Mouse (Mus musculus) gastrocnemius, postnatal 36 days (tissue): ENCODE measurements at regions not wholly inside any gene's neighbourhood (a gene's known extent, or its start where the extent isn't known, plus 50 kb on each side); places are given as distances from the start of the nearest gene placed in this dataset.

Source experiments
- DNase-seq, 2 experiments: peaks; one replicate each; pipeline ENCODE4 v3.0.0; 2022
- intact Hi-C: fragments of 180-260 bp; cut with DNase I; formaldehyde crosslinking; loops from one replicate; pipeline ENCODE4 v1.15.1; 2025

- intact Hi-C loops = no loop called here
- DNase-seq = no peak
These were observed 122.3 kb upstream of the Tle3 start for GRCm38 (mm10) chr9:61249691-61250425.

DNA sequence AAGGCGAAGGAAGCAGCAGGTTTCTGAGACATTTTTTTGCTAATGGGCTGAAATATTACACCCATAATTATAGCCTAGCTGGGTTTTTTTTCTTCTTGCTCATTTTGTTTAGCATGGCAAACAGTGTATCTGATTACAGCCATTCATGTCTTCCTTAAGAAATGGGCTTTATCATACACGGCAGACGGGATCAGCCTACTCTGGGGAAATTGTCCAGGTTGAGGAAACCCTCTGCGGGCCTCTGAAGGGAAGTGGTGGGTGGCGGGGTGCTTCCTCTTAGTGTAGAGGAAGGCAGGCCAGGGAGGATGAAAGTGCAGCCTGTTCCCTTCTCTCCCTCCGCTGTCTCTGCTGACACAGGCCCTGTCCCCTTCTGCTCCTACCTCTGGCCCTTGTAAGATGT is 120.6 kb upstream of the Tle3 start:
- DNase-seq = peak in 1 of 2 experiments; percentile 21
- intact Hi-C loops = no loop called here

- intact Hi-C loops = no loop called here
- no peak for DNase-seq
These were observed 118.4 kb upstream of the Tle3 start for GRCm38 (mm10) chr9:61253761-61254160.

- no peak for DNase-seq
- intact Hi-C loops = no loop called here
These were observed 114.7 kb upstream of the Tle3 start for GRCm38 (mm10) chr9:61257488-61257887.

GRCm38 (mm10) chr9:61258100-61258499 is 114.1 kb upstream of the Tle3 start:
- no peak for DNase-seq
- intact Hi-C loops = no loop called here

DNA sequence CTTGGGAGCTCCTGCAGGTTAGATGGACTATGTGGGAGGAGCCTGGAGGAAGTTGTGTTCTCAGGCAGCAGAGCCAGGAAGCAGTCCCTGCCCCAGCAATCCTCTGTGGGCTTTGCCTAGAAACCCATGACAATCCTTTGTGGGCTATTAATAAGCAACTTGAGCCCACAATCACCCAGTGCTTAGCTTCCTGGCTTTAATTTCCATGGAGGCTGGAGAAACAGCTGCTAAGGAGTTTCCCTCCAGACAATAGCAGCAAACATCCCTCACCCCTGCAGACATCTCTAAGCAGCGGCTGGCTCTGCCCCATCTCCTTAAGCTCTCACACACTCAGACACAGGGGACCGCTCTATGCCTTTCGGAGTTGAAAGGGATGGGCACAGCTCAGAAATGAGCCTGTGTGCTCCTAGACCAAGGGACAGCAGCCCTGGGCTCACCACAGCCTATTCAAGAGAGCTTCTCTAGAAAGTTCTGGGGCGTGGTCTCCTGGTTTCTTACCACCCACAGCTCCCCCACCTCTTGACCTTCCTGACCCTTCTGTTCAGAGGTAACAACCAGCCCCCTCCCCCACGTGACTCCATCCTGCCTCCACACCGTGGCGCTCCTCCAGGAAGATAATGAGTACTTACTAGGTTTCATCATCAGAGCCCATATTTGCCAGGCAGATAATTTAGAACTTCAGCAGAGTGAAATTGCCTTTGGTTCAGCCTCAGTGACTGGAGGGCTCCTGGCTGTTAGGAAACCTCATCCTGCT is 112.6 kb upstream of the Tle3 start:
- DNase-seq = no peak
- intact Hi-C loops = no loop called here

DNA sequence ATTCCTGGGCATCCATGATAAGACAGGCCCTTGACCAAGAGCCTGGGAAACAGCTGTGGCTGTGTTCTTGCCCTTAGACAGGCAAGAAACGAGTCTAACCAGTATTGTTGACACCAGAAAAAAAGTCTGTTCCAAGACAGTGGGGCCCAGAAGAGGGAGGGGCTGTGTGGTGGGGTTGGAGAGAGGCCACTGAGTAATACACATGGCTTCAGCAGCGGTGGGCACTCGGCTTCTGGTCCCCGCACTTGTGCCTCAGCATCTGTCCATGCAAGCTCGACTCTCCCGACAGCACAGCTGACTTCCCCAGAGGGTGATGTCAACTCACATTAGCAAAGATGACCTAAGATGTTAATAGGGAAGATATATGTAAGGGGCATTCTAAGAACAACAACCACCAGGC is 110.9 kb upstream of the Tle3 start:
- DNase-seq = no peak
- intact Hi-C loops = no loop called here

- DNase-seq = no peak
- intact Hi-C loops = no loop called here
These were observed 110.3 kb upstream of the Tle3 start for GRCm38 (mm10) chr9:61261739-61262333.

DNA sequence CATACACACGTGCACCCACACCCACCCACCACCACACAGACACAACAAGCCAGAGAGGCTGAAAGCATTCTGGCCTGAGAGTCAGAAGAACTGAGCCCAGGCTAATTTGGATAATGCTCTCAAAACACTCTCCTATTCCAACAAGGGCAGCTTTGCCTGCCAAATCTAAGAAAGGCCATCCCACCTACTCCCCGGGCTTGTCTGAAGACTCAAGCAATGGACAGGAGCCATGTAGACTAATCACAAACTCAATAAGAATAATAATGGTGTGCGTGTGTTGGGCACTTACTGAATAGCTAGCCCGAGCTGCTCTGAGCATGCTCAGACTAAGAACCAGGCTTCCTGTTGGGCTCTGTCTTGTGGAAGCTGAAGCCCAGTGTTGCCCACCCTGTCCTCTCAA is 108.8 kb upstream of the Tle3 start:
- intact Hi-C loops = no loop called here
- no peak for DNase-seq

GRCm38 (mm10) chr9:61265466-61265865 is 106.7 kb upstream of the Tle3 start:
- no peak for DNase-seq
- intact Hi-C loops = no loop called here

DNA sequence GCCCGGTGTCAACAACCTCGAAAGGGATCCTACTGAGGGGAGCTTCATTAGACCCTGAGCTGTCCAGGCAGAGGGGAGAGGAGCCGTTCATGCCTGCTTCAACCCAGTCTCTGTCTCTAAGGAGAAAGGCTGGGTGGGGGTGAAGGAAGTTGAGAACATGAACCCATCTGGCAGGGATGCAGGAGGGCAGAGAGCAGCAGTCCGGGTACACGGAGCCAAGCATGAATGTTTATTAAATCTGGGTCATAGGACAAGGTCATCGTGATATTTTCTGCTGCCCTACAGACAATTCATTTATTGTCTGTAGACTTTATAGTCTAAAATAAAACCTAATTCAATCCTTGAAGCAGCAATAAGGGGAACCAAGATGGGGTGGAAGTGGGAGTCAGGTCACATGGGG is 105.2 kb upstream of the Tle3 start:
- intact Hi-C loops = no loop called here
- DNase-seq = no peak

- DNase-seq = no peak
- intact Hi-C loops = no loop called here
These were observed 104.6 kb upstream of the Tle3 start for GRCm38 (mm10) chr9:61267541-61267940.

GRCm38 (mm10) chr9:61268162-61268561 is 104.0 kb upstream of the Tle3 start:
- DNase-seq = no peak
- intact Hi-C loops = no loop called here

- no peak for DNase-seq
These were observed 103.5 kb upstream of the Tle3 start for GRCm38 (mm10) chr9:61268681-61269080.

GRCm38 (mm10) chr9:61269151-61269870 is 102.9 kb upstream of the Tle3 start:
- no peak for DNase-seq
- intact Hi-C loops = no loop called here

More at GRCm38 (mm10) chr9:61268681-61269080, 103.5 kb upstream of the Tle3 start:
- intact Hi-C loops = no loop called here

DNA sequence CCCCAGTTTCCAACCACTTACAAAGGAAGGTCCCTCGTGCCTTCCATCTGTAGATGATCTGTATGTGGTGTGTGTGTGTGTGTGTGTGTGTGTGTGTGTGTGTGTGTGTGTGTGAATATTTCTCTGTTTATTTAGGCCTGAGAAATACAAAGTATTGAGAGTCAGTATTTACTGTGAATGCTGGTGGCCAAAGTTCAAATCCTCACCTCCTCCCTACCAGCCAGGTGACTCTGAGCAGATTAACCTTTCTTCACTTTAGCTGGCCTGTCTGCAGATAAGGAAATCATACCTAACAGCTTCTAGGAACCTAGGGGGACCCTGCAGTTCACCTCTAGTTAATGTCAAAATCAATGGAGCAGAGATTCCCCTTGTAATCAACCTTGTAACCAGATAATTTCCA is 100.9 kb upstream of the Tle3 start:
- intact Hi-C loops = no loop called here

DNA sequence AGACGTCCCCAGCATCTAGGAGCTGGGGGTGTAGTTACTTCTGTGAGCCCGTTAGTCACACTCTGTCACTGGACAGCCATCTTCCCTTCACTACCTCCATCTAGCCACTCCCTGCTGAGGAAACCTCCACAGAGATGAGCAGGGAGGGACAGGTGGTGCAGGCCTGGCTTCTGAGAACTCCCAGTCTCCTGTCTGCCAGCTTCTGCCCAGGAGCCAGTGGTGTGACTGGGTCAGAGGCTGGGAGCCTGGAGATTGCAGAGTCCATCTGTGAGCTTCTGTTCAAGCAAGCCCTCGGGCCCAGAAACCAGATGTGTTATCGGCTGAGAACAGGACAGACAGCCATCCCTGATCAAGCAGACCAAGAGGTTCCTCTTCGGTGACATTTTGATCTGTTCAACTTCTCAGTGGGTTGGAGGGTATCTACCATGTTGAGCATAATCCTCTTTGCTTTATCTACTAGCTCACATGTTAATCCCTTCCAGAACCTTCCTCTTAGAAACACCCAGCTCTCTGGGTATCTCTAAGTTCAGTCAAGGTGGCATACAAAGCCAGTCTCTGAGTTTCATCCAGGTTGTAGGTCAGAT is 100.3 kb upstream of the Tle3 start:
- intact Hi-C loops = no loop called here
- DNase-seq = no peak

More for the DNA sequence above, 100.9 kb upstream of the Tle3 start:
- no peak for DNase-seq

- intact Hi-C loops = no loop called here
- DNase-seq = no peak
These were observed 98.1 kb upstream of the Tle3 start for GRCm38 (mm10) chr9:61274020-61274419.

- intact Hi-C loops = no loop called here
- DNase-seq = peak in 1 of 2 experiments; percentile 11
These were observed 94.6 kb upstream of the Tle3 start for GRCm38 (mm10) chr9:61277369-61278215.
